Mouse (Mus musculus): ENCODE data around the gene Hoxd8.
A peak's percentile ranks its signal among the peaks of the same experiment; 100 is the strongest.

The Hoxd8 gene

GRCm38 (mm10) chr2:74714156-74714789 is 9.9 kb downstream of the Hoxd8 start:
- no peak for DNase-seq (ENCODE audit: low spot score in 2 of 2)

- DNase-seq (ENCODE audit: low spot score in 2 of 2), result no peak
These were observed 10.5 kb downstream of the Hoxd8 start for GRCm38 (mm10) chr2:74714881-74715280.

- peak; percentile 84 to 91 for DNase-seq (ENCODE audit: low spot score in 2 of 2)
These were observed 11.3 kb downstream of the Hoxd8 start for GRCm38 (mm10) chr2:74715504-74716241.

GRCm38 (mm10) chr2:74720384-74720783 is 16.0 kb downstream of the Hoxd8 start:
- no peak for DNase-seq (ENCODE audit: low spot score in 2 of 2)

- DNase-seq (ENCODE audit: low spot score in 2 of 2), result no peak
These were observed 16.6 kb downstream of the Hoxd8 start for GRCm38 (mm10) chr2:74720955-74721491.

- DNase-seq (ENCODE audit: low spot score in 2 of 2), result no peak
These were observed 17.5 kb downstream of the Hoxd8 start for GRCm38 (mm10) chr2:74721882-74722281.

- DNase-seq (ENCODE audit: low spot score in 2 of 2), result no peak
These were observed 18.5 kb downstream of the Hoxd8 start for GRCm38 (mm10) chr2:74722949-74723348.

- no peak for DNase-seq (ENCODE audit: low spot score in 2 of 2)
These were observed 20.0 kb downstream of the Hoxd8 start for GRCm38 (mm10) chr2:74724244-74725015.

- DNase-seq (ENCODE audit: low spot score in 2 of 2), result no peak
These were observed 20.8 kb downstream of the Hoxd8 start for GRCm38 (mm10) chr2:74725171-74725570.

GRCm38 (mm10) chr2:74726551-74726950 is 22.1 kb downstream of the Hoxd8 start, which contains the start of gene Gm28230:
TSS of gene Gm28230 (plus strand) at chr2:74726728.
- no peak for DNase-seq (ENCODE audit: low spot score in 2 of 2)

- DNase-seq (ENCODE audit: low spot score in 2 of 2), result no peak
These were observed 22.7 kb downstream of the Hoxd8 start for GRCm38 (mm10) chr2:74726973-74727639.

GRCm38 (mm10) chr2:74727640-74728302 is 23.4 kb downstream of the Hoxd8 start:
- DNase-seq (ENCODE audit: low spot score in 2 of 2), result no peak

GRCm38 (mm10) chr2:74728303-74728680 is 23.9 kb downstream of the Hoxd8 start:
- no peak for DNase-seq (ENCODE audit: low spot score in 2 of 2)

- no peak for DNase-seq (ENCODE audit: low spot score in 2 of 2)
These were observed 25.9 kb downstream of the Hoxd8 start for GRCm38 (mm10) chr2:74730331-74730730.

GRCm38 (mm10) chr2:74731055-74731454 is 26.6 kb downstream of the Hoxd8 start:
- no peak for DNase-seq (ENCODE audit: low spot score in 2 of 2)

- no peak for DNase-seq (ENCODE audit: low spot score in 2 of 2)
These were observed 27.5 kb downstream of the Hoxd8 start for GRCm38 (mm10) chr2:74731799-74732512.

GRCm38 (mm10) chr2:74732513-74733316 is 28.3 kb downstream of the Hoxd8 start:
- no peak for DNase-seq (ENCODE audit: low spot score in 2 of 2)

GRCm38 (mm10) chr2:74733317-74733661 is 28.9 kb downstream of the Hoxd8 start:
- DNase-seq (ENCODE audit: low spot score in 2 of 2), result no peak

- no peak for DNase-seq (ENCODE audit: low spot score in 2 of 2)
These were observed 29.4 kb downstream of the Hoxd8 start for GRCm38 (mm10) chr2:74733765-74734164.

GRCm38 (mm10) chr2:74734451-74734850 is 30.0 kb downstream of the Hoxd8 start:
- DNase-seq (ENCODE audit: low spot score in 2 of 2), result no peak
